In genomic region chr3:37144979-37145378, GRCm38 (mm10) we compare ENCODE assay signal across 19 mouse cellular contexts. TPM values are rescaled to one million over a fixed set of nuclear protein-coding genes. Genes with fewer than 3 reads are reported as not detected.
"Had no signal": no experiment of that assay in that cellular context is flagged by ENCODE, and none has a peak within 500 bp of the region (broad histone marks: within the 10 kb centered on the region; RNA-seq: fewer than 3 reads in every experiment).

No protein-coding gene starts in this region.

- H3K4me3 ChIP-seq: liver, embryonic 13.5 days; liver, embryonic 15.5 days; megakaryocyte, embryonic 14.5 days; midbrain, embryonic 13.5 days; midbrain, embryonic 15.5 days; neural tube, embryonic 12.5 days; stomach, embryonic 15.5 days had no signal

- H3K27me3 ChIP-seq: liver, embryonic 15.5 days; midbrain, embryonic 13.5 days; midbrain, embryonic 15.5 days; neural tube, embryonic 12.5 days; stomach, embryonic 15.5 days had no signal

- H3K36me3 ChIP-seq: liver, embryonic 13.5 days; liver, embryonic 15.5 days; midbrain, embryonic 13.5 days; midbrain, embryonic 15.5 days; neural tube, embryonic 12.5 days; stomach, embryonic 15.5 days had no signal

- H3K27ac ChIP-seq: liver, embryonic 13.5 days; liver, embryonic 15.5 days; macrophage; midbrain, embryonic 13.5 days; midbrain, embryonic 15.5 days; neural tube, embryonic 12.5 days; stomach, embryonic 15.5 days; stomach, postnatal 0 days had no signal

- H3K9ac ChIP-seq: liver, embryonic 13.5 days; liver, embryonic 15.5 days; liver, postnatal 0 days; midbrain, embryonic 13.5 days; midbrain, embryonic 15.5 days; neural tube, embryonic 12.5 days; stomach, embryonic 15.5 days had no signal

- ATAC-seq: liver, postnatal 0 days; midbrain, embryonic 13.5 days; midbrain, embryonic 15.5 days had no signal

- H3K4me2 ChIP-seq: liver, embryonic 11.5 days; liver, embryonic 13.5 days; liver, embryonic 15.5 days; midbrain, embryonic 11.5 days; midbrain, embryonic 13.5 days; midbrain, embryonic 15.5 days; neural tube, embryonic 12.5 days; stomach, embryonic 15.5 days had no signal

- DNase-seq: liver, embryonic 13.5 days; liver, postnatal 0 days; lung, postnatal 36 days; right cerebral cortex, postnatal 14 days; thymus, adult 2 months; thymus, postnatal 25 days; thymus, postnatal 4 days had no signal

- H3K4me1 ChIP-seq: liver, embryonic 13.5 days; midbrain, embryonic 13.5 days; midbrain, embryonic 15.5 days; neural tube, embryonic 12.5 days; stomach, embryonic 15.5 days had no signal

- H3K9me3 ChIP-seq: liver, embryonic 13.5 days; liver, embryonic 15.5 days; midbrain, embryonic 13.5 days; midbrain, embryonic 15.5 days; neural tube, embryonic 12.5 days; stomach, embryonic 15.5 days had no signal

RNA-seq across cellular contexts. Expression of gene Il2, which starts 19.2 kb away (rescaled TPM):
- polyA plus RNA-seq: liver, embryonic 13.5 days; liver, postnatal 0 days; macrophage; spleen, adult 2 months; testis, adult 2 months; thymus, adult 2 months had no signal
